Mouse (Mus musculus): ENCODE measurements at regions not wholly inside any gene's neighbourhood (a gene's known extent, or its start where the extent isn't known, plus 50 kb on each side); places are given as distances from the start of the nearest gene placed in this dataset.

DNA sequence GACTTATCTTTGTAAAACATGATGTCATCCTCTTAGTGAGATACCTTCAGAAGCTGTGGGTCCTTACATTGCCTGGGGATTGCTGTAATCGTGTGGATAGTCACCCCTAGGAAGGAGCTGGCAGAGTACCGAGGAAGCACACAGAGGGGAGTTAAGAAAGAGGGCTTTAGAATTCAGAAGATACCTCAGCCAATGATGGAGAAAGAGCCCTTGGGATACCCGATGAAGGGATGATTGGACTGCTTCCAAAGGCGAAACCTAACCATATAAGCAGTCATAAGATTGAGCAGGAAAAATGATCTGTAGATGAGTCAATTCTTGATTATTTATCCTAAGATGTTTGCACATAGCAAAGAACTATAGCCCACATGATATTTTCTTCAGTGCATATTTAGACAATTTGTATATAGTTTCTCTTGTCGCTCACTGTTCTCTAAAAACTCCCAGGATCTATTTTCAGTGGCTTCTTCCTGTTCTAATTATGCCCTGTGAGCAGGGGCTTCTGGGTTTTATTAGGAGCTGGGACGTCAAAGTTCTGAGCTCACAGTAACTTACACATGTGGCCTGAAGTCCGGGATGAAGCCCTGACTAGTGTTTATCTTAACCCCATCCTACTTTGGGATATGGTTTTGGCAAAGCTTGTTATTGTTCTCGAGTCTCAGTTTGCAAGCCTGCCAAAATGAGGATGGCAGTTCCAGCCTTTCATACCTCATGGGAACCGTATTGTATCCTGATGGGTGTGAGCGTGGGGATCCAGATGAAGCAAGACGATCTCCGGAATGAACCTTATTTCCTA, 134.9 kb upstream of the Ccnd2 start:
- TF ChIP-seq CTCF (IDR thresholded peaks at IDR 0.05; ENCODE audit: low read depth, low read length) (no peak), EP300 (IDR thresholded peaks at IDR 0.05; ENCODE audit: insufficient read depth, low read depth, low read length) (no peak), POLR2A (IDR thresholded peaks at IDR 0.05; ENCODE audit: insufficient read depth, low read length) (no peak)
